Mouse (Mus musculus): ENCODE results near the gene Plgrkt. TPM values are rescaled to one million over a fixed set of nuclear protein-coding genes. Genes with fewer than 3 reads are reported as not detected.
"Not testable (repeated sequence)": the region's sequence is repeated elsewhere in the genome, so short reads cannot be mapped to it uniquely, and the experiment has no call there.

The Plgrkt gene
- polyA plus RNA-seq (2015; fragmentation: Nextera tagmentation; extraction: Ambion mirVana) = 53.1 and 88.0 TPM in 2 replicates

DNA sequence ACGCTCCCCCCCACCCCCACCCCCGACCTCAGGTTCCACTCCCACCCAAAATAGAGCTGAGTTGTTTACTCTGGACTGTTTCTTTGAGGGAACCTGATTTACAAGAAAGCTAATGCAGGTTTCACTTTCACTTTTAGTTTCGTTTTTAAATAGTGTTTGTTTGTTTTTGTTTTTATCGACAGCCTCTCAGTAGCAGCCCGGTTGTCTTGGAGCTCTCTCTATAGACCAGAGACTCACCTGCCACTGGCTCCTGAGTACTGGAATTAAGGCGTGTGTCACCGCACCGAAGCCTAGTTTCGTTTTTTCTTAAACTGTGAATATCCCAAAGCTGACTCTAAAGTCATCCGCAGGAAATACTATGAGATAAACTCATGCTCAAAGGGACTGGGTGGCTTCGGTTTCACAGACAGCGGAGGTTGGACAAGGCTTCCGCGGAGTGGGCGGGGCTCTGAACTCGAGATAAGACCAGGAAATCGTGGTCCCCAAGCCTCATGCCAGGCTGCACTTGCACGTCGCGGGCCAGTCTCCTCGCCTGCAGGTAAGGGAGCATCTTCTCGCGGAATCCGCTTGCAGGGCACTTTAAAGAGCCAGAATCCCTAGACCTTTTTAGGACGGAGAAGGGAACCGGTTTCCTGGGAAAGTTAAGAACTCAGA, at the start of gene Plgrkt, which contains the start of gene Cd274:
TSS of gene Plgrkt (minus strand) at position 422 of the 654 bp plus-strand sequence.
TSS of gene Cd274 (plus strand) at position 487 of the 654 bp plus-strand sequence.
- Histone ChIP-seq H3K9me3 (replicated peaks; ENCODE audit: control insufficient read depth, low read length) (no peaks in the 10 kb centered on the region), H3K27me3 (ENCODE audit: control insufficient read depth, insufficient read depth, low read length) (no peaks in the 10 kb centered on the region), H3K4me2 (ENCODE audit: low read depth, low read length) (peak within 1 kb of the TSS; percentile 91), H3K4me3 (ENCODE audit: low read length) (peak within 1 kb of the TSS; percentile 83), H3K27ac (ENCODE audit: low read length) (peak within 1 kb of the TSS; percentile 62), H3K36me3 (ENCODE audit: control insufficient read depth, insufficient read depth) (no peaks in the 10 kb centered on the region), H3K4me1 (ENCODE audit: control insufficient read depth, insufficient read depth, low read length) (peaks cover 12% of the 10 kb centered on the region), H3K9ac (ENCODE audit: low read length) (peak within 1 kb of the TSS; percentile 73)
- WGBS = 2% methylated on average over 26 of the region's 26 CpGs
- ATAC-seq (replicated peaks; ENCODE audit: extremely low read depth, insufficient read depth, low FRiP score) = peak; percentile 82

DNA sequence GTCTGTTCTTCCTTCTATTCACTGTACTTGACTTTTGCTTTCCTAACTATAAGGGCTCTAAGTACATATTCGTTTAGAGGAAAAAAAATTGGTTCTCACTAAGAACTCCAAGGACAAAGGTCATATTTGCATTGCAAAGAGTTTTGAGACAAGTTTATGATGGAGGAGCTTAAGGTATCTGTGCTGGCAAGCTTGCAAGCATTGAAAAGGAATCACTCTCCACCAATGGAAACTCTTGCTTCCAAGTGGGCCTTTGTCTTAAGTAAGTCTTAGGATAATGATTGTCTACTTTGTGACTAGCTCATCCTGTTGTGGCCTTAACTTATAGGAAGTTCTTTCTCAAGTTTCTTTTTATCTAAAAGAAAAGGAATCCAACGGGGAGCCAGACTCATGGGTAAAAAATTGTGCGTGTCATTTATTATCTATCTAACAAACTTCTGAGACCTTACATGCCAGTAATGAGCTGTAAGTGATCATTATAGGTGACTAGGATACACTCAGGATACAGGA, 49.3 kb upstream of the Plgrkt start:
- Histone ChIP-seq H3K27me3 (ENCODE audit: control insufficient read depth, insufficient read depth, low read length) (no peaks in the 10 kb centered on the region), H3K9me3 (replicated peaks; ENCODE audit: control insufficient read depth, low read length) (no peaks in the 10 kb centered on the region), H3K4me2 (ENCODE audit: low read depth, low read length) (no peak overlapping the region), H3K4me3 (ENCODE audit: low read length) (no peak overlapping the region), H3K27ac (ENCODE audit: low read length) (no peak overlapping the region), H3K9ac (ENCODE audit: low read length) (no peak overlapping the region), H3K4me1 (ENCODE audit: control insufficient read depth, insufficient read depth, low read length) (peaks cover 16% of the 10 kb centered on the region), H3K36me3 (ENCODE audit: control insufficient read depth, insufficient read depth) (no peaks in the 10 kb centered on the region)
- 57% methylated on average over 3 of the region's 3 CpGs for WGBS
- no peak for ATAC-seq (replicated peaks; ENCODE audit: extremely low read depth, insufficient read depth, low FRiP score)

DNA sequence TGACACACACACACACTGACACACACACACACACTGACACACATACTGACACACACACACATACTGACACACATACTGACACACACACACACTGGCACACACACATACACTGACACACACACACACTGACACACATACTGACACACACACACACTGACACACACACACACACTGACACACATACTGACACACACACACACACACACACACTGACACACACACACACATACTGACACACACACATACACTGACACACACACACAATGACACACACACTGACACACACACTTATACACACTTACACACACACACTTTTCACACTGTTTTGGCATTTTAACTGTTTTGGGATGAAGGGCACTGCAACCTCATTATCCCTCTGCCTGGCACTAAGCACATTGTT, 47.7 kb upstream of the Plgrkt start:
- peaks cover 16% of the 10 kb centered on the region for H3K4me1 ChIP-seq (ENCODE audit: control insufficient read depth, insufficient read depth, low read length)
- not testable (repeated sequence) for H3K27ac ChIP-seq (ENCODE audit: low read length); H3K9me3 ChIP-seq (replicated peaks; ENCODE audit: control insufficient read depth, low read length); H3K4me2 ChIP-seq (ENCODE audit: low read depth, low read length); H3K4me3 ChIP-seq (ENCODE audit: low read length); H3K9ac ChIP-seq (ENCODE audit: low read length); H3K36me3 ChIP-seq (ENCODE audit: control insufficient read depth, insufficient read depth); H3K27me3 ChIP-seq (ENCODE audit: control insufficient read depth, insufficient read depth, low read length); ATAC-seq (replicated peaks; ENCODE audit: extremely low read depth, insufficient read depth, low FRiP score)

DNA sequence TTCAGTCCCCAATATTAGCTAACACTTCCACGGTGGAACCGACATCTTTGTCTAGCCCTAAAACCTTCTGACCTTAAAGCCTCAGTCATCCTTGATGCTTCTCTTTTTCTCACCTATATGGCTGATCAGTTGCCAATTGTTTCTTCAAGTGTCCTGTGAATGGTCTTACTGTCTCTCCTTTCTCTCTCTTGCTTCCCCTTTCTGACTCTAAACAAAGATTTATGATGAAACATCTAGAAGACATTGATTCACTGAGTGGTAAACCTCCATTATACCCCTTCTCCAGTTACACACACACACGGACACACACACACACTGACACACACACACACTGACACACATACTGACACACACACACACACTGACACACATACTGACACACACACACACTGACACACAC, 47.3 kb upstream of the Plgrkt start:
- no peak overlapping the region for H3K4me2 ChIP-seq (ENCODE audit: low read depth, low read length)
- no peak for ATAC-seq (replicated peaks; ENCODE audit: extremely low read depth, insufficient read depth, low FRiP score)
- no peak overlapping the region for H3K27ac ChIP-seq (ENCODE audit: low read length)
- H3K4me1 ChIP-seq (ENCODE audit: control insufficient read depth, insufficient read depth, low read length) = peaks cover 16% of the 10 kb centered on the region
- H3K27me3 ChIP-seq (ENCODE audit: control insufficient read depth, insufficient read depth, low read length) = no peaks in the 10 kb centered on the region
- H3K9ac ChIP-seq (ENCODE audit: low read length) = no peak overlapping the region
- no peak overlapping the region for H3K4me3 ChIP-seq (ENCODE audit: low read length)
- no peaks in the 10 kb centered on the region for H3K9me3 ChIP-seq (replicated peaks; ENCODE audit: control insufficient read depth, low read length)
- no peaks in the 10 kb centered on the region for H3K36me3 ChIP-seq (ENCODE audit: control insufficient read depth, insufficient read depth)
- WGBS = 82% methylated on average over 3 of the region's 3 CpGs

DNA sequence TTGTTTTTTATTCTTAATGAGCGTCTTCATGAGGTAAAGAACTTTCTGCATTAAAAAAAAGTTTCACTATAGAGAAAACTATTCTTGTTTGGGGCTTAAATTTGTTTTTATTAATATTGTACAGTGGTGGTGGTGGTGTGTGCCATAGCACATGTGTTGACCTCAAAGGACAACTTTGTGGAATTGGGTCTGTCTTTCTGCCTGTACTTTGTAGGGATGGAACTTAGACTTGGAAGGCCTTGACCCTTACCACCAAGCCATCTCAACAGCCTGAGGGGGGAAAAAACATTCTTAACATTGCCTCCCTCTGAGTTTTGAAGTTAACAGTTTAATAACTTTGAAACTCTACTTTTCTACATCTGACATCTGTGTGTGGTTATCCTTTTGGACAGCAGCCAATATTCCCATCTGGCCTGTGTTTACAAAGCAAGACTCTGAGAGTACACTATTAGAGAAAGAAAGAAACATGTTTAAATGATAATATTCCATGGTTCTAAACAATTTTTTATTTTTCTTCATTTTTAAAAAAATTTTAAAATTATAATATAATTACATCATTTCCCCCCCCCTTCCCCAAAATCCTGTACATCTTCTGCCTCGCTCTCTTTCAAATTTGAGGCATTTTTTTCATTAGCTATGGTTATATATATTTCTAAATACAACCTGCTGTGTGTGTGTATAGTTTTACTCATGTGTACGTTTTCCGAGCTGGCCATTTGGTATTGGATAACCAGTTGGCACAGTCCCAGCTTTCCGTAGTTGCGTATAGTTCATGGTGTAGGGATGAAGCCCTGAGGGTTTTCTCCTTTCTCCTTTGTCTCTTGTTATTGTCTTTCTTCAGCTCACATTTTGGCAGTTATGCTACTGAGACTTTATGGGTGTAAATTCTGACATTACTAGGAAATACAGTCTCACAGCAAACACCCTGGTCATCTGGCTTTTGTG, 45.6 kb upstream of the Plgrkt start:
- no peak for ATAC-seq (replicated peaks; ENCODE audit: extremely low read depth, insufficient read depth, low FRiP score)
- WGBS = 72% methylated on average over 6 of the region's 6 CpGs
- H3K27ac ChIP-seq (ENCODE audit: low read length) = no peak overlapping the region

DNA sequence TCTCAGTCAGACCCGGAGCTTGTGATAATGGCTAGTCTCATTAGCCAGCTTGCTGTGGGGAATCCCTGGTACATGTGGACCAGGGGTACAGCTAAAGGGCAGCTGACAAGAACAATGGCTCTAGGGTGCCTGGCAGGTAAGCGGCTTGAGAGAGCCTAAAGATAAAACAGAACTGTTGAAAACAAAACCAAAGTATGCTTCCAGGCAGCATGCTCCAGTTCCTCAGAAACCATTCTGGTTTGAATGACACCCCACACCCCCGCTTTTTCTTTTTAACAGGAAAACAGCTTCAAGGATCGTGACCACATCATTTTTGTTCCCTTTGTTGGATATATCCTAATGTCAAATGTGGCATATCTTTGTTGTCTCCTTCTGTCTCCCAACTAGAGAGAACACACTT, 43.4 kb upstream of the Plgrkt start, which contains the start of gene Pdcd1lg2:
TSS of gene Pdcd1lg2 (plus strand) at position 301 of the 400 bp plus-strand sequence.
- 75% methylated on average over 4 of the region's 4 CpGs for WGBS
- Histone ChIP-seq H3K27ac (ENCODE audit: low read length) (no peak within 1 kb of the TSS), H3K4me3 (ENCODE audit: low read length) (no peak within 1 kb of the TSS), H3K9ac (ENCODE audit: low read length) (no peak within 1 kb of the TSS), H3K4me1 (ENCODE audit: control insufficient read depth, insufficient read depth, low read length) (0 out of 2 replicates have a peak, but pooled peaks cover 3% of the 10 kb centered on the region), H3K4me2 (ENCODE audit: low read depth, low read length) (no peak within 1 kb of the TSS), H3K9me3 (replicated peaks; ENCODE audit: control insufficient read depth, low read length) (no peaks in the 10 kb centered on the region), H3K27me3 (ENCODE audit: control insufficient read depth, insufficient read depth, low read length) (no peaks in the 10 kb centered on the region), H3K36me3 (ENCODE audit: control insufficient read depth, insufficient read depth) (no peaks in the 10 kb centered on the region)
- ATAC-seq (replicated peaks; ENCODE audit: extremely low read depth, insufficient read depth, low FRiP score) = no peak

More for the DNA sequence above, 45.6 kb upstream of the Plgrkt start:
- Histone ChIP-seq H3K9ac (ENCODE audit: low read length) (no peak overlapping the region), H3K4me2 (ENCODE audit: low read depth, low read length) (no peak overlapping the region), H3K9me3 (replicated peaks; ENCODE audit: control insufficient read depth, low read length) (no peaks in the 10 kb centered on the region), H3K36me3 (ENCODE audit: control insufficient read depth, insufficient read depth) (no peaks in the 10 kb centered on the region), H3K4me1 (ENCODE audit: control insufficient read depth, insufficient read depth, low read length) (peaks cover 3% of the 10 kb centered on the region; the same call in 1 of the 2 replicates), H3K27me3 (ENCODE audit: control insufficient read depth, insufficient read depth, low read length) (no peaks in the 10 kb centered on the region), H3K4me3 (ENCODE audit: low read length) (no peak overlapping the region)

DNA sequence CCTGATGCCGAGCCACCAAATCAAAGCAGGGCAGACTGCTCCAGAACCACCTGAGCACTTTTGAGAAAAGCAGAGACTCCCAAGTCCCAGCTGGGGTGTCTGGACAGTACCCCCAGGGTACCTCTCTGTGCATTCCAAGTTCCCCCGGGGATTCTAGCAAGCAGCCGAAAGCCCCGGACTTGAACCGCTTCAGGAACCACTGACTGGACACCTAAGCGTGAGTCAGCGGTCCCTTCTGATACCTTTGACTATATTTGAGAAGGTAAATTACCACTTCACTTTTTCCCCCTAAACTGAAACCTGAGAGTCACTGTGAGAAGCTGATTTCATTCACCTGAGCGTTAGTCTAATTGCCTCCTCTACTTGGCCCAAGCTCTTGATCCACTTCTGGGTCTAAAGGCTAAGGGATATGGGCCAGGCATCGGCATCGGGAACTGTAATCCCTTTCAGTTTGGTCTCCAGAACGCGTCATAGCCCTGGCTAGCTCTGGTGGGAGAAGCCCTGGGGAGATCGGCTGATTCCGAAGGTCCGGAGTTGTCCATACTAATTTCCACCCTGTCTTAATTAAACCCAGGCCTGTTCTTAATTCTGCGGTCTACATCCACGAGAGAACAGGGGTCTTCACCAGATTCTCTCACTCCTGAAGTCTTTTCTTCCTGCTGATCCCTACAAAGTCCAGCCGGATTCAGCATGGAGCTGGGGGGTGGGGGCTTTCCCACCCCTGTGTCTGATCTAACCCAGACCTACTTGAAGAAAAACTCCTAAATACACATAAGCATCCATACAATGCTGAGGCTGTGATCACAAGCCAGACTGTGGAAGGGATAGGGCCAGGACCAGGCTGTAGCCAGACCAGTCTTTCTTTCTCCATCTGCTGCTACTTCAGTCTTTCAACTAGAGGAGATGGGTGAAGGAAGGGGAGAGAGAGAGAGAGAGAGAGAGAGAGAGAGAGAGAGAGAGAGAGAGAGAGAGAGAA, 39.1 kb upstream of the Plgrkt start:
- Histone ChIP-seq H3K4me1 (ENCODE audit: control insufficient read depth, insufficient read depth, low read length) (no peaks in the 10 kb centered on the region), H3K9ac (ENCODE audit: low read length) (no peak overlapping the region), H3K9me3 (replicated peaks; ENCODE audit: control insufficient read depth, low read length) (no peaks in the 10 kb centered on the region), H3K27ac (ENCODE audit: low read length) (no peak overlapping the region), H3K36me3 (ENCODE audit: control insufficient read depth, insufficient read depth) (no peaks in the 10 kb centered on the region), H3K4me3 (ENCODE audit: low read length) (no peak overlapping the region), H3K4me2 (ENCODE audit: low read depth, low read length) (no peak overlapping the region), H3K27me3 (ENCODE audit: control insufficient read depth, insufficient read depth, low read length) (no peaks in the 10 kb centered on the region)
- no peak for ATAC-seq (replicated peaks; ENCODE audit: extremely low read depth, insufficient read depth, low FRiP score)
- WGBS = 85% methylated on average over 18 of the region's 18 CpGs

DNA sequence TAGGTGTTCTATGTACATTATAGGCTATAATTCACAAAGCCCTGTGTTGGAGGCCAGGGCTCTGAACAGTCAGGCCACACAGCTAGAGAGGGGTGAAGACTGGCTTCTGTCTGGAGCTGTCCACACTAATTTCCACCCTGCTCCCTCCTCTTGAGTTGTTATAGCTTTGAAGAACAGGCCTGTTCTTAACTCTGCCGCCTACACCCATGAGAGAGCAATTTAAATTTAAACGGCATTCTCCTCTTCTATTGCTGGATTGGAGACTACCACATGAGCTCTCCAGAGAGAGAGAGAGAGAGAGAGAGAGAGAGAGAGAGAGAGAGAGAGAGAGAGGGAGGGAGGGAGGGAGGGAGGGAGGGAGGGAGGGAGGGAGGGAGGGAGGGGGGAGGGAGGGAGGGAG, 38.2 kb upstream of the Plgrkt start:
- no peak overlapping the region for H3K4me3 ChIP-seq (ENCODE audit: low read length)
- no peaks in the 10 kb centered on the region for H3K36me3 ChIP-seq (ENCODE audit: control insufficient read depth, insufficient read depth)
- no peak; the same call in 1 of the 2 replicates for ATAC-seq (replicated peaks; ENCODE audit: extremely low read depth, insufficient read depth, low FRiP score)
- no peak overlapping the region for H3K4me2 ChIP-seq (ENCODE audit: low read depth, low read length)
- no peak overlapping the region for H3K9ac ChIP-seq (ENCODE audit: low read length)
- no peaks in the 10 kb centered on the region for H3K4me1 ChIP-seq (ENCODE audit: control insufficient read depth, insufficient read depth, low read length)
- no peak overlapping the region for H3K27ac ChIP-seq (ENCODE audit: low read length)
- 49% methylated on average over 2 of the region's 2 CpGs for WGBS
- no peaks in the 10 kb centered on the region for H3K9me3 ChIP-seq (replicated peaks; ENCODE audit: control insufficient read depth, low read length)
- no peaks in the 10 kb centered on the region for H3K27me3 ChIP-seq (ENCODE audit: control insufficient read depth, insufficient read depth, low read length)

Data from heart, embryonic 16.5 days (tissue).